Mouse (Mus musculus): ENCODE data around the gene Csrnp3.

Csrnp3 gene

GRCm38 (mm10) chr2:65870919-65871582 lies 25.5 kb downstream of the Csrnp3 start:
- DNase-seq (ENCODE audit: low read depth) = no peak

GRCm38 (mm10) chr2:65891590-65891989 lies 46.0 kb downstream of the Csrnp3 start:
- no peak for DNase-seq (ENCODE audit: low read depth)

- no peak for DNase-seq (ENCODE audit: low read depth)
Measured at GRCm38 (mm10) chr2:65893241-65893640, 47.7 kb downstream of the Csrnp3 start.

- DNase-seq (ENCODE audit: low read depth) = no peak
Measured at GRCm38 (mm10) chr2:65894299-65894698, 48.7 kb downstream of the Csrnp3 start.

GRCm38 (mm10) chr2:65896542-65896941 lies 51.0 kb downstream of the Csrnp3 start:
- no peak for DNase-seq (ENCODE audit: low read depth)

GRCm38 (mm10) chr2:65897084-65897483 lies 51.5 kb downstream of the Csrnp3 start:
- DNase-seq (ENCODE audit: low read depth) = no peak

GRCm38 (mm10) chr2:65899478-65899877 lies 53.9 kb downstream of the Csrnp3 start:
- no peak for DNase-seq (ENCODE audit: low read depth)

- DNase-seq (ENCODE audit: low read depth) = no peak
Measured at GRCm38 (mm10) chr2:65908526-65908925, 63.0 kb downstream of the Csrnp3 start.

- DNase-seq (ENCODE audit: low read depth) = no peak
Measured at GRCm38 (mm10) chr2:65909724-65910521, 64.4 kb downstream of the Csrnp3 start.

- DNase-seq (ENCODE audit: low read depth) = no peak
Measured at GRCm38 (mm10) chr2:65915994-65916393, 70.4 kb downstream of the Csrnp3 start.

- DNase-seq (ENCODE audit: low read depth) = no peak
Measured at GRCm38 (mm10) chr2:65920651-65921412, 75.3 kb downstream of the Csrnp3 start.

GRCm38 (mm10) chr2:65925363-65925941 lies 79.9 kb downstream of the Csrnp3 start:
- no peak for DNase-seq (ENCODE audit: low read depth)

GRCm38 (mm10) chr2:65926935-65927708 lies 81.6 kb downstream of the Csrnp3 start:
- DNase-seq (ENCODE audit: low read depth) = no peak

- DNase-seq (ENCODE audit: low read depth) = no peak
Measured at GRCm38 (mm10) chr2:65929286-65929685, 83.7 kb downstream of the Csrnp3 start.

- DNase-seq (ENCODE audit: low read depth) = no peak
Measured at GRCm38 (mm10) chr2:65929927-65930326, 84.4 kb downstream of the Csrnp3 start.

GRCm38 (mm10) chr2:65931313-65931712 lies 85.7 kb downstream of the Csrnp3 start:
- no peak for DNase-seq (ENCODE audit: low read depth)

- DNase-seq (ENCODE audit: low read depth) = no peak
Measured at GRCm38 (mm10) chr2:65931841-65932311, 86.3 kb downstream of the Csrnp3 start.

- no peak for DNase-seq (ENCODE audit: low read depth)
Measured at GRCm38 (mm10) chr2:65934099-65934498, 88.5 kb downstream of the Csrnp3 start.

- DNase-seq (ENCODE audit: low read depth) = no peak
Measured at GRCm38 (mm10) chr2:65938900-65939299, 93.3 kb downstream of the Csrnp3 start.

GRCm38 (mm10) chr2:65940351-65940750 lies 94.8 kb downstream of the Csrnp3 start:
- DNase-seq (ENCODE audit: low read depth) = peak; percentile 7

- DNase-seq (ENCODE audit: low read depth) = no peak
Measured at GRCm38 (mm10) chr2:65942346-65942745, 96.8 kb downstream of the Csrnp3 start.

Data from fibroblast of lung, adult 2 months (primary cell).